Mouse (Mus musculus): Measurements from ENCODE around the gene Cep83.
"Not testable (repeated sequence)": the region's sequence is repeated elsewhere in the genome, so short reads cannot be mapped to it uniquely, and the experiment has no call there.

The Cep83 gene

GRCm38 (mm10) chr10:94688420-94689175 lies at the start of gene Cep83:
Cep83 (plus strand) TSS chr10:94688654.
- peak; percentile 88 for DNase-seq (ENCODE audit: low read depth, low spot score)

- DNase-seq (ENCODE audit: low read depth, low spot score) = no peak
Measured at GRCm38 (mm10) chr10:94639281-94639680, 49.2 kb upstream of the Cep83 start.

- DNase-seq (ENCODE audit: low read depth, low spot score) = no peak
Measured at GRCm38 (mm10) chr10:94640067-94640466, 48.4 kb upstream of the Cep83 start.

GRCm38 (mm10) chr10:94664036-94664435 lies 24.4 kb upstream of the Cep83 start:
- no peak for DNase-seq (ENCODE audit: low read depth, low spot score)

- DNase-seq (ENCODE audit: low read depth, low spot score) = no peak
Measured at GRCm38 (mm10) chr10:94664455-94664854, 24.0 kb upstream of the Cep83 start.

GRCm38 (mm10) chr10:94668147-94668546 lies 20.3 kb upstream of the Cep83 start:
- DNase-seq (ENCODE audit: low read depth, low spot score) = no peak

GRCm38 (mm10) chr10:94687801-94688419 lies 544 bp upstream of the Cep83 start:
- no peak for DNase-seq (ENCODE audit: low read depth, low spot score)

- peak; percentile 1 for DNase-seq (ENCODE audit: low read depth, low spot score)
Measured at GRCm38 (mm10) chr10:94689176-94689510, 689 bp downstream of the Cep83 start.

GRCm38 (mm10) chr10:94690376-94690775 lies 1.9 kb downstream of the Cep83 start:
- no peak for DNase-seq (ENCODE audit: low read depth, low spot score)

GRCm38 (mm10) chr10:94692163-94692562 lies 3.7 kb downstream of the Cep83 start:
- no peak for DNase-seq (ENCODE audit: low read depth, low spot score)

GRCm38 (mm10) chr10:94705643-94706258 lies 17.3 kb downstream of the Cep83 start:
- DNase-seq (ENCODE audit: low read depth, low spot score) = no peak

GRCm38 (mm10) chr10:94706695-94707094 lies 18.2 kb downstream of the Cep83 start:
- DNase-seq (ENCODE audit: low read depth, low spot score) = no peak

GRCm38 (mm10) chr10:94709622-94710319 lies 21.3 kb downstream of the Cep83 start:
- DNase-seq (ENCODE audit: low read depth, low spot score) = peak; percentile 9

GRCm38 (mm10) chr10:94710320-94710695 lies 21.9 kb downstream of the Cep83 start:
- DNase-seq (ENCODE audit: low read depth, low spot score) = no peak

GRCm38 (mm10) chr10:94720300-94720699 lies 31.8 kb downstream of the Cep83 start:
- no peak for DNase-seq (ENCODE audit: low read depth, low spot score)

GRCm38 (mm10) chr10:94728053-94728452 lies 39.6 kb downstream of the Cep83 start:
- not testable (repeated sequence) for DNase-seq (ENCODE audit: low read depth, low spot score)

GRCm38 (mm10) chr10:94730445-94730844 lies 42.0 kb downstream of the Cep83 start:
- no peak for DNase-seq (ENCODE audit: low read depth, low spot score)

- no peak for DNase-seq (ENCODE audit: low read depth, low spot score)
Measured at GRCm38 (mm10) chr10:94734829-94735228, 46.4 kb downstream of the Cep83 start.

- no peak for DNase-seq (ENCODE audit: low read depth, low spot score)
Measured at GRCm38 (mm10) chr10:94740221-94740620, 51.8 kb downstream of the Cep83 start.

GRCm38 (mm10) chr10:94741459-94741858 lies 53.0 kb downstream of the Cep83 start:
- no peak for DNase-seq (ENCODE audit: low read depth, low spot score)

- DNase-seq (ENCODE audit: low read depth, low spot score) = no peak
Measured at GRCm38 (mm10) chr10:94747011-94747410, 58.6 kb downstream of the Cep83 start.

- DNase-seq (ENCODE audit: low read depth, low spot score) = no peak
Measured at GRCm38 (mm10) chr10:94771496-94771895, 83.0 kb downstream of the Cep83 start.
